In genomic region chr11:85234363-85234989, GRCm38 (mm10) we compare ENCODE assay signal across 8 mouse cellular contexts. TPM values are rescaled to one million over a fixed set of nuclear protein-coding genes. Genes with fewer than 3 reads are reported as not detected.
DNase-seq lines count a peak whose midpoint lies in the region; ATAC-seq and TF ChIP-seq lines count a peak whose summit lies in the region.

No protein-coding gene starts in this region.

- no peak for TF ChIP-seq CTCF in gastrocnemius, adult 2 months (IDR thresholded peaks at IDR 0.05)
- no peak for TF ChIP-seq CTCF in hindbrain, postnatal 0 days (IDR thresholded peaks at IDR 0.05; ENCODE audit: low read depth)

- no peaks in the 10 kb centered on the region; the same call in 1 of the 2 replicates for H3K36me3 ChIP-seq in hindbrain, postnatal 0 days (ENCODE audit: insufficient read depth, low read length)

- no peaks in the 10 kb centered on the region for H3K4me1 ChIP-seq in hindbrain, postnatal 0 days (ENCODE audit: insufficient read depth, low read length)

- WGBS in hindbrain, postnatal 0 days, result under 1% methylated on average over 68 of the region's 70 CpGs

- intact Hi-C loops in gastrocnemius, adult 2 months (cut with DNase I), result no loop called here

- no peaks in the 10 kb centered on the region for H3K9me3 ChIP-seq in hindbrain, postnatal 0 days (ENCODE audit: low read length)

- peak overlapping the region; percentile 96 for H3K27ac ChIP-seq in gastrocnemius, adult 2 months
- peak overlapping the region; percentile 91 for H3K27ac ChIP-seq in hindbrain, postnatal 0 days

- ATAC-seq in activated CD4-positive, CD25-positive, alpha-beta regulatory T cell, adult 4 months, result peak; percentile 88
- peak; percentile 97 for ATAC-seq in hindbrain, postnatal 0 days
- ATAC-seq in megakaryocyte, adult 5-6 weeks (ENCODE audit: poor library complexity, severe bottlenecking), result peak; percentile 94

- H3K27me3 ChIP-seq in hindbrain, postnatal 0 days (ENCODE audit: insufficient read depth, low read length), result no peaks in the 10 kb centered on the region

- DNase-seq in cerebellum, postnatal 36 days, result peak; percentile 80 to 83
- DNase-seq in gastrocnemius, adult 2 months, result peak; percentile 88
- DNase-seq in hindbrain, postnatal 0 days (ENCODE audit: low spot score), result peak; percentile 89
- DNase-seq in left cerebral cortex, adult 8-10 months (ENCODE audit: low spot score in 2 of 2), result peak; percentile 62 to 74
- DNase-seq in right cerebral cortex, postnatal 10 days (ENCODE audit: low spot score in 2 of 2), result peak; percentile 92 to 93
- peak; percentile 85 for DNase-seq in urinary bladder, postnatal 14 days (ENCODE audit: low spot score)

- H3K9ac ChIP-seq in hindbrain, postnatal 0 days (replicated peaks; ENCODE audit: low read length), result peak overlapping the region; percentile 86

- peak overlapping the region; percentile 94 for H3K4me2 ChIP-seq in hindbrain, postnatal 0 days (ENCODE audit: low read depth, low read length)

- peak overlapping the region; percentile 99 for H3K4me3 ChIP-seq in gastrocnemius, adult 2 months
- H3K4me3 ChIP-seq in hindbrain, postnatal 0 days (ENCODE audit: low read length), result peak overlapping the region; percentile 89

RNA-seq across cellular contexts. Expression of gene Appbp2, which starts 0.5 kb away (rescaled TPM):
- 10 to 100 TPM; 13.4 to 17.3 TPM for polyA plus RNA-seq in activated CD4-positive, CD25-positive, alpha-beta regulatory T cell, adult 4 months (2017; shearing (Covaris generic))
- total RNA-seq in gastrocnemius, adult 2 months (2021), result 10 to 100 TPM in 1 of 2 experiments, 1 to 10 TPM in 1; 8.1 to 10.8 TPM
- total RNA-seq in hindbrain, postnatal 0 days (2014; rRNA removed), result 54.0 and 54.8 TPM in 2 replicates
- 44.9 and 45.3 TPM in 2 replicates for polyA plus RNA-seq in hindbrain, postnatal 0 days (2015; fragmentation: Nextera tagmentation; extraction: Ambion mirVana)
- total RNA-seq in left cerebral cortex, adult 8-10 months (2022), result 10 to 100 TPM; 52.0 to 57.5 (median 56.0) TPM
- 31.3 and 32.5 TPM in 2 replicates for total RNA-seq in megakaryocyte, adult 5-6 weeks (2015)
- total RNA-seq in megakaryocyte, adult 5-6 weeks (2017), result 20.7 and 25.5 TPM in 2 replicates

Comparison
In these comparisons a context has a peak if more than half of its experiments do, and no peak if none do; other contexts are left out.
1. Peak in every context shown above with its lines: DNase-seq, ATAC-seq, H3K4me3 ChIP-seq and H3K27ac ChIP-seq.